Mouse (Mus musculus): ENCODE data around the gene Zdhhc12. TPM values are rescaled to one million over a fixed set of nuclear protein-coding genes. Genes with fewer than 3 reads are reported as not detected.
"Not testable (repeated sequence)": the region's sequence is repeated elsewhere in the genome, so short reads cannot be mapped to it uniquely, and the experiment has no call there.

Zdhhc12 gene
- polyA plus RNA-seq, 1 experiment from 2014 or later: 60.3 TPM

GRCm38 (mm10) chr2:30055310-30055709 is 38.1 kb downstream of the Zdhhc12 start:
- H3K4me1 ChIP-seq (replicated peaks; ENCODE audit: control insufficient read depth, insufficient read depth, low read length); DNase-seq (ENCODE audit: low spot score); H3K4me3 ChIP-seq (ENCODE audit: low read depth, low read length); H3K9ac ChIP-seq (ENCODE audit: low read length); H3K36me3 ChIP-seq (ENCODE audit: control insufficient read depth, insufficient read depth, low read length); H3K27me3 ChIP-seq (replicated peaks; ENCODE audit: control insufficient read depth, insufficient read depth, low read length); H3K4me2 ChIP-seq (ENCODE audit: low read length); H3K9me3 ChIP-seq (ENCODE audit: control insufficient read depth, low read length); ATAC-seq (replicated peaks; ENCODE audit: low FRiP score, low TSS enrichment, low read depth); H3K27ac ChIP-seq (ENCODE audit: low read depth): not testable (repeated sequence)
- 95% methylated on average over 3 of the region's 3 CpGs for WGBS

DNA sequence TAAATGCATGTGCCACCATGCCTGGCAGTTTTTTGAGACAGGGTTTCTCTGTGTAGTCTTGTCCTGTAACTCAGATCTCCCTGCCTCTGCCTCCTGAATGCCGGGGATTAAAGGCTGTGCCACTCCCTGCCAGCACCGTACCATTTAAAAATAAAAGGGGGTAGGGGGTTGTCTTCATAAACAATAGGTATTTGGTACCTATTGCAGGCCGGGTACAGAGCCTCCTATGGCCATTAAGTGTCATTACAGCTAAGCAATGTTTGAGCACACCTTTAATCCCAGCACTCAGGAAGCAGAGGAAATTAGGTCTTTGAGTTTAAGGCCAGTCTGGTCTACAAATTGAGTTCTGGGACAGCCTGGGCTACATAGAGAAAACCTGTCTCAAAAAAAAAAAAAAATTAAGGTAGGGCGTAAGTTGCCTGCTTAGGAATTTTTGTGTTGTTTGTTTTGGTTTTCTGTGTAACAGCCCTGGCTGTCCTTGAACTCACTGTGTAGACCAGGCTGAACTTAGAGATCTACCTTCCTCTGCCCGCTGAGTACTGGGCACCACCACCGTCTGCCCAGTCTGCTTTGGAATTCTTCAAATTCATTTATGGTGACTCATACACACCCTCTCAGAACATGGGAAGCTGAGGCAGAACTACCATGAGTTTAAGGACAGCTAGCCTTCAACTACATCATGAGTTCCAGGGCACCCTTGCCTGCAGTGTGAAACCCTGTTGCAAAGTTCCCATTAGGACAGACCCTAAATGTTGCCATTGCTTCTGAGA is 41.3 kb downstream of the Zdhhc12 start:
- no peak overlapping the region for H3K4me3 ChIP-seq (ENCODE audit: low read depth, low read length)
- WGBS: 33% methylated on average over 6 of the region's 6 CpGs
- no peaks in the 10 kb centered on the region for H3K27me3 ChIP-seq (replicated peaks; ENCODE audit: control insufficient read depth, insufficient read depth, low read length)
- no peak overlapping the region for H3K4me2 ChIP-seq (ENCODE audit: low read length)
- DNase-seq (ENCODE audit: low spot score) (no peak), ATAC-seq (replicated peaks; ENCODE audit: low FRiP score, low TSS enrichment, low read depth) (no peak)
- no peaks in the 10 kb centered on the region for H3K9me3 ChIP-seq (ENCODE audit: control insufficient read depth, low read length)
- H3K36me3 ChIP-seq (ENCODE audit: control insufficient read depth, insufficient read depth, low read length): no peaks in the 10 kb centered on the region
- no peak overlapping the region for H3K27ac ChIP-seq (ENCODE audit: low read depth)
- H3K4me1 ChIP-seq (replicated peaks; ENCODE audit: control insufficient read depth, insufficient read depth, low read length): no peaks in the 10 kb centered on the region; the same call in 1 of the 2 replicates
- H3K9ac ChIP-seq (ENCODE audit: low read length): no peak overlapping the region

GRCm38 (mm10) chr2:30049831-30050230 is 43.6 kb downstream of the Zdhhc12 start:
- Histone ChIP-seq H3K4me3 (ENCODE audit: low read depth, low read length) (no peak overlapping the region), H3K4me2 (ENCODE audit: low read length) (no peak overlapping the region), H3K4me1 (replicated peaks; ENCODE audit: control insufficient read depth, insufficient read depth, low read length) (no peaks in the 10 kb centered on the region; the same call in 1 of the 2 replicates), H3K27ac (ENCODE audit: low read depth) (no peak overlapping the region), H3K27me3 (replicated peaks; ENCODE audit: control insufficient read depth, insufficient read depth, low read length) (no peaks in the 10 kb centered on the region), H3K9ac (ENCODE audit: low read length) (no peak overlapping the region), H3K9me3 (ENCODE audit: control insufficient read depth, low read length) (no peaks in the 10 kb centered on the region), H3K36me3 (ENCODE audit: control insufficient read depth, insufficient read depth, low read length) (peaks cover 7% of the 10 kb centered on the region; the same call in 1 of the 2 replicates)
- 93% methylated on average over 3 of the region's 3 CpGs for WGBS
- ATAC-seq (replicated peaks; ENCODE audit: low FRiP score, low TSS enrichment, low read depth) (no peak), DNase-seq (ENCODE audit: low spot score) (no peak)

DNA sequence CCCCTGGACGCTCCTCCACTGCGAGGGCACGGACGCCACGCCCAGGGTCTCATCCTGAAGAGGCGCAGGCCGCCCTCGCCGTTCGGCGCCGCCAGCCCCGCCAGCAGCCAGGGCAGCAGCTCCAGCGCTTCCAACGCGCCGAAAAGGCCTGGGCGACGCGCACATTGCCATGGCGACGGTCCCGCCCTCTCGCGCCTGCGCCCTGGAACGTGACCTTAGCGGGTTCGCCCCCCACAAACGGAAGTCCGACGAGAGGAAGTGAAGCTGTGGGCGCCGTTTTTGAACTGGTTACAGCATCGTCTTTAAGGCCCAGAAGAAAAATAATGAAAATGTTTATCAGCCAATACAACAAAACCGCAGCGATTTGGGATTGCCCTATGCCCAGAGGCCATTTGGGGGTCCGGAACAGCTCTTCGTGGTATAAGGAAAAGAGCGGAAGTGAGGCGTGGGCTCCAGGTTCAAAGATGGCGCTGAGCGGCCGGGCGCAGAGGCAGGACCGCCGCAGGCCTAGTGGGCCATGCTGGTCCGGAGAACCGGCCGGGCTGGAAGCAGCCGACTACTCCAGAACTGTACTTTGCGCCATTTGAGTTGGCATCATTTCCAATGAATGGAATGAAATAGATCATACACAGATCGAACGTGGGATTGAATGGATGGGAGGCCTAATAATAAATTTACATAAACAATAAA is 44.6 kb downstream of the Zdhhc12 start, which contains the start of gene Wdr34:
Wdr34 (minus strand) TSS at position 183 of the 690 bp plus-strand sequence.
- WGBS: 1% methylated on average over 54 of the region's 54 CpGs
- Histone ChIP-seq H3K4me3 (ENCODE audit: low read depth, low read length) (peak within 1 kb of the TSS; percentile 65), H3K4me1 (replicated peaks; ENCODE audit: control insufficient read depth, insufficient read depth, low read length) (no peaks in the 10 kb centered on the region; the same call in 1 of the 2 replicates), H3K36me3 (ENCODE audit: control insufficient read depth, insufficient read depth, low read length) (peaks cover 7% of the 10 kb centered on the region; the same call in 1 of the 2 replicates), H3K4me2 (ENCODE audit: low read length) (peak within 1 kb of the TSS; percentile 41), H3K27ac (ENCODE audit: low read depth) (peak within 1 kb of the TSS; percentile 96), H3K9ac (ENCODE audit: low read length) (peak within 1 kb of the TSS; percentile 61), H3K9me3 (ENCODE audit: control insufficient read depth, low read length) (no peaks in the 10 kb centered on the region), H3K27me3 (replicated peaks; ENCODE audit: control insufficient read depth, insufficient read depth, low read length) (no peaks in the 10 kb centered on the region)
- ATAC-seq (replicated peaks; ENCODE audit: low FRiP score, low TSS enrichment, low read depth) (peak; percentile 97), DNase-seq (ENCODE audit: low spot score) (peak; percentile 99)

GRCm38 (mm10) chr2:30048101-30048501 is 45.3 kb downstream of the Zdhhc12 start:
- H3K27me3 ChIP-seq (replicated peaks; ENCODE audit: control insufficient read depth, insufficient read depth, low read length): no peaks in the 10 kb centered on the region
- DNase-seq (ENCODE audit: low spot score) (no peak), ATAC-seq (replicated peaks; ENCODE audit: low FRiP score, low TSS enrichment, low read depth) (no peak)
- peaks cover 7% of the 10 kb centered on the region; the same call in 1 of the 2 replicates for H3K36me3 ChIP-seq (ENCODE audit: control insufficient read depth, insufficient read depth, low read length)
- H3K27ac ChIP-seq (ENCODE audit: low read depth): peak overlapping the region; percentile 96
- WGBS: 57% methylated on average over 11 of the region's 11 CpGs
- H3K9me3 ChIP-seq (ENCODE audit: control insufficient read depth, low read length): no peaks in the 10 kb centered on the region
- peak overlapping the region; percentile 65 for H3K4me3 ChIP-seq (ENCODE audit: low read depth, low read length)
- peak overlapping the region; percentile 41 for H3K4me2 ChIP-seq (ENCODE audit: low read length)
- H3K4me1 ChIP-seq (replicated peaks; ENCODE audit: control insufficient read depth, insufficient read depth, low read length): no peaks in the 10 kb centered on the region; the same call in 1 of the 2 replicates
- peak overlapping the region; percentile 61 for H3K9ac ChIP-seq (ENCODE audit: low read length)

GRCm38 (mm10) chr2:30047127-30047526 is 46.3 kb downstream of the Zdhhc12 start:
- Histone ChIP-seq H3K4me1 (replicated peaks; ENCODE audit: control insufficient read depth, insufficient read depth, low read length) (no peaks in the 10 kb centered on the region; the same call in 1 of the 2 replicates), H3K4me2 (ENCODE audit: low read length) (no peak overlapping the region), H3K36me3 (ENCODE audit: control insufficient read depth, insufficient read depth, low read length) (peaks cover 7% of the 10 kb centered on the region; the same call in 1 of the 2 replicates), H3K4me3 (ENCODE audit: low read depth, low read length) (no peak overlapping the region), H3K9me3 (ENCODE audit: control insufficient read depth, low read length) (no peaks in the 10 kb centered on the region), H3K27me3 (replicated peaks; ENCODE audit: control insufficient read depth, insufficient read depth, low read length) (no peaks in the 10 kb centered on the region), H3K27ac (ENCODE audit: low read depth) (no peak overlapping the region), H3K9ac (ENCODE audit: low read length) (no peak overlapping the region)
- DNase-seq (ENCODE audit: low spot score): no peak
- 93% methylated on average over 6 of the region's 6 CpGs for WGBS
- ATAC-seq (replicated peaks; ENCODE audit: low FRiP score, low TSS enrichment, low read depth): no peak

GRCm38 (mm10) chr2:30044550-30044949 is 48.9 kb downstream of the Zdhhc12 start:
- H3K4me3 ChIP-seq (ENCODE audit: low read depth, low read length): no peak overlapping the region
- H3K4me1 ChIP-seq (replicated peaks; ENCODE audit: control insufficient read depth, insufficient read depth, low read length): no peaks in the 10 kb centered on the region; the same call in 1 of the 2 replicates
- DNase-seq (ENCODE audit: low spot score) (no peak), ATAC-seq (replicated peaks; ENCODE audit: low FRiP score, low TSS enrichment, low read depth) (no peak)
- peaks cover 7% of the 10 kb centered on the region; the same call in 1 of the 2 replicates for H3K36me3 ChIP-seq (ENCODE audit: control insufficient read depth, insufficient read depth, low read length)
- H3K27ac ChIP-seq (ENCODE audit: low read depth): no peak overlapping the region
- no peaks in the 10 kb centered on the region for H3K27me3 ChIP-seq (replicated peaks; ENCODE audit: control insufficient read depth, insufficient read depth, low read length)
- H3K9ac ChIP-seq (ENCODE audit: low read length): no peak overlapping the region
- H3K9me3 ChIP-seq (ENCODE audit: control insufficient read depth, low read length): no peaks in the 10 kb centered on the region
- 89% methylated on average over 5 of the region's 5 CpGs for WGBS
- H3K4me2 ChIP-seq (ENCODE audit: low read length): no peak overlapping the region

- no peak overlapping the region for H3K9ac ChIP-seq (ENCODE audit: low read length)
- 9% methylated on average over 4 of the region's 4 CpGs for WGBS
- no peak overlapping the region for H3K4me2 ChIP-seq (ENCODE audit: low read length)
- H3K27ac ChIP-seq (ENCODE audit: low read depth): no peak overlapping the region
- H3K27me3 ChIP-seq (replicated peaks; ENCODE audit: control insufficient read depth, insufficient read depth, low read length): no peaks in the 10 kb centered on the region
- ATAC-seq (replicated peaks; ENCODE audit: low FRiP score, low TSS enrichment, low read depth) (0 out of 2 replicates have a peak, but pooled peaks have one; percentile 38), DNase-seq (ENCODE audit: low spot score) (peak; percentile 89)
- peaks cover 14% of the 10 kb centered on the region for H3K36me3 ChIP-seq (ENCODE audit: control insufficient read depth, insufficient read depth, low read length)
- H3K4me3 ChIP-seq (ENCODE audit: low read depth, low read length): no peak overlapping the region
- H3K4me1 ChIP-seq (replicated peaks; ENCODE audit: control insufficient read depth, insufficient read depth, low read length): no peaks in the 10 kb centered on the region
- H3K9me3 ChIP-seq (ENCODE audit: control insufficient read depth, low read length): no peaks in the 10 kb centered on the region
Measured at GRCm38 (mm10) chr2:30042445-30042844, 51.0 kb downstream of the Zdhhc12 start.
